Mouse (Mus musculus): ENCODE data around the gene Atl3. TPM values are rescaled to one million over a fixed set of nuclear protein-coding genes. Genes with fewer than 3 reads are reported as not detected.
A peak's percentile ranks its signal among the peaks of the same experiment; 100 is the strongest.

The Atl3 gene
- polyA plus RNA-seq, 1 experiment: 0.11 TPM

GRCm38 (mm10) chr19:7551550-7552300 lies 57.9 kb downstream of the Atl3 start:
- Histone ChIP-seq H3K36me3 (ENCODE audit: control insufficient read depth) (no peaks in the 10 kb centered on the region), H3K4me3 (replicated peaks) (peak overlapping the region; percentile 37), H3K27me3 (ENCODE audit: control insufficient read depth) (no peaks in the 10 kb centered on the region), H3K4me1 (ENCODE audit: control insufficient read depth) (peaks cover 63% of the 10 kb centered on the region), H3K9me3 (ENCODE audit: control insufficient read depth, low read length) (no peaks in the 10 kb centered on the region)
- TF ChIP-seq TAL1 (IDR thresholded peaks at IDR 0.05; ENCODE audit: low read length) (peak; percentile 66), GATA1 (IDR thresholded peaks at IDR 0.05; ENCODE audit: low read length) (peak; percentile 51)

- Histone ChIP-seq H3K4me1 (ENCODE audit: control insufficient read depth) (peaks cover 69% of the 10 kb centered on the region), H3K9me3 (ENCODE audit: control insufficient read depth, low read length) (no peaks in the 10 kb centered on the region), H3K4me3 (replicated peaks) (peak overlapping the region; percentile 28), H3K27me3 (ENCODE audit: control insufficient read depth) (no peaks in the 10 kb centered on the region), H3K36me3 (ENCODE audit: control insufficient read depth) (no peaks in the 10 kb centered on the region)
- TF ChIP-seq TAL1 (IDR thresholded peaks at IDR 0.05; ENCODE audit: low read length) (no peak), GATA1 (IDR thresholded peaks at IDR 0.05; ENCODE audit: low read length) (no peak)
These were observed 58.4 kb downstream of the Atl3 start for GRCm38 (mm10) chr19:7552301-7552673.

GRCm38 (mm10) chr19:7553441-7553840 lies 59.6 kb downstream of the Atl3 start:
- Histone ChIP-seq H3K4me1 (ENCODE audit: control insufficient read depth) (peaks cover 80% of the 10 kb centered on the region), H3K4me3 (replicated peaks) (peak overlapping the region; percentile 37), H3K27me3 (ENCODE audit: control insufficient read depth) (no peaks in the 10 kb centered on the region), H3K36me3 (ENCODE audit: control insufficient read depth) (no peaks in the 10 kb centered on the region), H3K9me3 (ENCODE audit: control insufficient read depth, low read length) (no peaks in the 10 kb centered on the region)
- TF ChIP-seq TAL1 (IDR thresholded peaks at IDR 0.05; ENCODE audit: low read length): peak; percentile 54; the same call in 2 of the 3 replicates
- no peak for TF ChIP-seq GATA1 (IDR thresholded peaks at IDR 0.05; ENCODE audit: low read length)

- H3K4me3 ChIP-seq (replicated peaks): no peak overlapping the region
- TF ChIP-seq TAL1 (IDR thresholded peaks at IDR 0.05; ENCODE audit: low read length) (no peak), GATA1 (IDR thresholded peaks at IDR 0.05; ENCODE audit: low read length) (no peak)
- H3K4me1 ChIP-seq (ENCODE audit: control insufficient read depth): peaks cover 85% of the 10 kb centered on the region
These were observed 61.0 kb downstream of the Atl3 start for GRCm38 (mm10) chr19:7554881-7555280.

GRCm38 (mm10) chr19:7556641-7557040 lies 62.8 kb downstream of the Atl3 start:
- Histone ChIP-seq H3K36me3 (ENCODE audit: control insufficient read depth) (peaks cover 25% of the 10 kb centered on the region), H3K4me1 (ENCODE audit: control insufficient read depth) (peaks cover 79% of the 10 kb centered on the region), H3K9me3 (ENCODE audit: control insufficient read depth, low read length) (no peaks in the 10 kb centered on the region), H3K27me3 (ENCODE audit: control insufficient read depth) (no peaks in the 10 kb centered on the region), H3K4me3 (replicated peaks) (no peak overlapping the region)
- TF ChIP-seq TAL1 (IDR thresholded peaks at IDR 0.05; ENCODE audit: low read length) (no peak), GATA1 (IDR thresholded peaks at IDR 0.05; ENCODE audit: low read length) (no peak)

More at GRCm38 (mm10) chr19:7554881-7555280, 61.0 kb downstream of the Atl3 start:
- Histone ChIP-seq H3K36me3 (ENCODE audit: control insufficient read depth) (peaks cover 10% of the 10 kb centered on the region), H3K27me3 (ENCODE audit: control insufficient read depth) (no peaks in the 10 kb centered on the region), H3K9me3 (ENCODE audit: control insufficient read depth, low read length) (no peaks in the 10 kb centered on the region)

- no peaks in the 10 kb centered on the region for H3K9me3 ChIP-seq (ENCODE audit: control insufficient read depth, low read length)
- H3K4me3 ChIP-seq (replicated peaks): peak within 1 kb of the TSS; percentile 87
- TF ChIP-seq GATA1 (IDR thresholded peaks at IDR 0.05; ENCODE audit: low read length) (no peak), TAL1 (IDR thresholded peaks at IDR 0.05; ENCODE audit: low read length) (no peak)
- H3K4me1 ChIP-seq (ENCODE audit: control insufficient read depth): peaks cover 72% of the 10 kb centered on the region
- no peaks in the 10 kb centered on the region for H3K27me3 ChIP-seq (ENCODE audit: control insufficient read depth)
- peaks cover 32% of the 10 kb centered on the region for H3K36me3 ChIP-seq (ENCODE audit: control insufficient read depth)
These were observed 63.5 kb downstream of the Atl3 start, which contains the start of gene Pla2g16 for GRCm38 (mm10) chr19:7557328-7557822. Gene Pla2g16 (plus strand): TSS chr19:7557459.

GRCm38 (mm10) chr19:7557844-7558243 lies 64.0 kb downstream of the Atl3 start:
- H3K4me1 ChIP-seq (ENCODE audit: control insufficient read depth): peaks cover 67% of the 10 kb centered on the region

GRCm38 (mm10) chr19:7558675-7559074 lies 64.8 kb downstream of the Atl3 start:
- H3K4me1 ChIP-seq (ENCODE audit: control insufficient read depth): peaks cover 64% of the 10 kb centered on the region
- H3K36me3 ChIP-seq (ENCODE audit: control insufficient read depth): peaks cover 45% of the 10 kb centered on the region
- no peaks in the 10 kb centered on the region for H3K9me3 ChIP-seq (ENCODE audit: control insufficient read depth, low read length)
- H3K4me3 ChIP-seq (replicated peaks): peak overlapping the region; percentile 87
- no peaks in the 10 kb centered on the region for H3K27me3 ChIP-seq (ENCODE audit: control insufficient read depth)
- TF ChIP-seq GATA1 (IDR thresholded peaks at IDR 0.05; ENCODE audit: low read length) (no peak), TAL1 (IDR thresholded peaks at IDR 0.05; ENCODE audit: low read length) (no peak)

More at GRCm38 (mm10) chr19:7557844-7558243, 64.0 kb downstream of the Atl3 start:
- Histone ChIP-seq H3K36me3 (ENCODE audit: control insufficient read depth) (peaks cover 37% of the 10 kb centered on the region), H3K27me3 (ENCODE audit: control insufficient read depth) (no peaks in the 10 kb centered on the region), H3K9me3 (ENCODE audit: control insufficient read depth, low read length) (no peaks in the 10 kb centered on the region), H3K4me3 (replicated peaks) (peak overlapping the region; percentile 87)
- TF ChIP-seq TAL1 (IDR thresholded peaks at IDR 0.05; ENCODE audit: low read length): no peak
- no peak for TF ChIP-seq GATA1 (IDR thresholded peaks at IDR 0.05; ENCODE audit: low read length)

GRCm38 (mm10) chr19:7559986-7560385 lies 66.1 kb downstream of the Atl3 start:
- Histone ChIP-seq H3K9me3 (ENCODE audit: control insufficient read depth, low read length) (no peaks in the 10 kb centered on the region), H3K36me3 (ENCODE audit: control insufficient read depth) (peaks cover 57% of the 10 kb centered on the region), H3K4me3 (replicated peaks) (peak overlapping the region; percentile 8), H3K4me1 (ENCODE audit: control insufficient read depth) (peaks cover 51% of the 10 kb centered on the region), H3K27me3 (ENCODE audit: control insufficient read depth) (no peaks in the 10 kb centered on the region)
- TF ChIP-seq TAL1 (IDR thresholded peaks at IDR 0.05; ENCODE audit: low read length) (no peak), GATA1 (IDR thresholded peaks at IDR 0.05; ENCODE audit: low read length) (no peak)

Data from erythroblast, embryonic 14.5 days (primary cell).